Mouse (Mus musculus): ENCODE measurements around the gene Osbpl10. TPM values are rescaled to one million over a fixed set of nuclear protein-coding genes. Genes with fewer than 3 reads are reported as not detected.
A peak's percentile ranks its signal among the peaks of the same experiment; 100 is the strongest.

Osbpl10 gene
- polyA plus RNA-seq, 1 experiment from 2014 or later: 2.0 TPM

DNA sequence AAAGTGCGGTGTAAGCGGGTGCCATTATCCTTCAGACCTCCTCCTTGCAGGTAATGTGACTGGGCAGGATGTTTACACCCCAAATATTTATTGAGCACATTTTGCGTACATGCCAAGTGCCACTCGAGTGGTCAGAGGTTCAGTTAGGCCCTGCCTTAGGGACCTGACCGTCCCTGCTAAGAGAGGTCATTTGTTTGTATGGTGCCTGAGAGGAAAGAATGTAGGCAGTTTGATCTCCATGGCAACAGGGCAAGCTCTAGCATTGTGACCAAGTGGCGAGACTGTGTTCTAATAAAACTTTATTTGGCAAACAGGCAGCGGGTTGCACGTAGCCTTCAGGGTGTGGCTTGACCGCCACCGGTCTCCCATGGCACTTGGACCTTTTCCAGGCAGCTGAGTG lies 12.1 kb downstream of the Osbpl10 start:
- no peak overlapping the region for H3K4me2 ChIP-seq (ENCODE audit: low read length)
- H3K27me3 ChIP-seq (ENCODE audit: control insufficient read depth, insufficient read depth, low read length): no peaks in the 10 kb centered on the region
- H3K9ac ChIP-seq (replicated peaks; ENCODE audit: low read length): no peak overlapping the region
- 75% methylated on average over 10 of the region's 10 CpGs for WGBS
- peak; percentile 28 for DNase-seq
- no peaks in the 10 kb centered on the region for H3K4me1 ChIP-seq (ENCODE audit: control insufficient read depth, insufficient read depth, low read length)
- no peak overlapping the region for H3K4me3 ChIP-seq (replicated peaks; ENCODE audit: low read depth, low read length)
- no peak for ATAC-seq (ENCODE audit: low FRiP score, low TSS enrichment)
- H3K9me3 ChIP-seq (ENCODE audit: control insufficient read depth, low read length): no peaks in the 10 kb centered on the region
- no peak overlapping the region for H3K27ac ChIP-seq (replicated peaks; ENCODE audit: low read depth, low read length)
- H3K36me3 ChIP-seq (ENCODE audit: control insufficient read depth, insufficient read depth, low read length): no peaks in the 10 kb centered on the region

DNA sequence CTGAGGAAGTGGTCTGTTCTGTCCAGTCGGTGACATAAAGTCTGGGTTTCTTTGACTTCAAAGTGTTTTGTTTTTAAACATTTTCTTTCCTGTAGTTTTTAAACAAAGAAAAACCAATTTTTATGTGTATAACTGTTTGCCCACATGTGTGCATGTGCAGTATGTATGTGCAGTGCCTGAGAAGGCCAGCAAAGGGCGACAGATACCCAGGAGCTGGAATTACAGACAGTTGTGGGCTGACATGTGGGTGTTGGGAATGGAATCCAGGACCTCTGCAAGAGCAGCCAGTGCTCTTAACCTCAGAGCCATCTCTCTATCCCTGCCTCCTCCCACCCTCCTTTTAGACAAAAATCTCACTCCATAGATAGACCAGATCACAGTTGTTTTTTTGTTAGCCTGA lies 14.2 kb downstream of the Osbpl10 start:
- Histone ChIP-seq H3K4me2 (ENCODE audit: low read length) (no peak overlapping the region), H3K9ac (replicated peaks; ENCODE audit: low read length) (no peak overlapping the region), H3K9me3 (ENCODE audit: control insufficient read depth, low read length) (no peaks in the 10 kb centered on the region), H3K27ac (replicated peaks; ENCODE audit: low read depth, low read length) (no peak overlapping the region), H3K4me3 (replicated peaks; ENCODE audit: low read depth, low read length) (no peak overlapping the region), H3K27me3 (ENCODE audit: control insufficient read depth, insufficient read depth, low read length) (no peaks in the 10 kb centered on the region), H3K4me1 (ENCODE audit: control insufficient read depth, insufficient read depth, low read length) (no peaks in the 10 kb centered on the region), H3K36me3 (ENCODE audit: control insufficient read depth, insufficient read depth, low read length) (no peaks in the 10 kb centered on the region)
- ATAC-seq (ENCODE audit: low FRiP score, low TSS enrichment): no peak
- no peak for DNase-seq
- 86% methylated on average over 2 of the region's 2 CpGs for WGBS

DNA sequence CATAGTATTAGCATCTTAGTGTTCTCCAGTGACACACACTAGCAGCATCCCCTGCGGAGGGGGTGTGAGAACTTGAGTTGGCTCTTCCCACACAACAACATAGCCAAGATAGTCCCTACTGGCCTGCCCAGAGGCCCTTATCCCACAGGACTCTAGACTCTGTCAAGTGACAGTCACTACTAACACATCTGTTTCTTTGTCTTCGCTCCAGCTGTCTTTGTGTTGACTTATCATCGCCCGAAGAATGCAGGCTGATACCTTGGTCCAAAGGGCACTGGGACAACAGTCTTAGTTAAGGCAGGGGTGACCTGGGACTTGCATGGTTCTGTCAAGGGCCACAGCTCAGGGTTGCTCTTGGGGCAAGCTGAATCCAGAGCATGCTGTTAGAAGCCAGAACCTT lies 16.9 kb downstream of the Osbpl10 start:
- no peak for DNase-seq
- WGBS: 84% methylated on average over 4 of the region's 4 CpGs
- Histone ChIP-seq H3K4me3 (replicated peaks; ENCODE audit: low read depth, low read length) (no peak overlapping the region), H3K36me3 (ENCODE audit: control insufficient read depth, insufficient read depth, low read length) (no peaks in the 10 kb centered on the region), H3K27ac (replicated peaks; ENCODE audit: low read depth, low read length) (no peak overlapping the region), H3K27me3 (ENCODE audit: control insufficient read depth, insufficient read depth, low read length) (no peaks in the 10 kb centered on the region), H3K4me2 (ENCODE audit: low read length) (no peak overlapping the region), H3K9ac (replicated peaks; ENCODE audit: low read length) (no peak overlapping the region), H3K9me3 (ENCODE audit: control insufficient read depth, low read length) (no peaks in the 10 kb centered on the region), H3K4me1 (ENCODE audit: control insufficient read depth, insufficient read depth, low read length) (no peaks in the 10 kb centered on the region)
- no peak for ATAC-seq (ENCODE audit: low FRiP score, low TSS enrichment)

DNA sequence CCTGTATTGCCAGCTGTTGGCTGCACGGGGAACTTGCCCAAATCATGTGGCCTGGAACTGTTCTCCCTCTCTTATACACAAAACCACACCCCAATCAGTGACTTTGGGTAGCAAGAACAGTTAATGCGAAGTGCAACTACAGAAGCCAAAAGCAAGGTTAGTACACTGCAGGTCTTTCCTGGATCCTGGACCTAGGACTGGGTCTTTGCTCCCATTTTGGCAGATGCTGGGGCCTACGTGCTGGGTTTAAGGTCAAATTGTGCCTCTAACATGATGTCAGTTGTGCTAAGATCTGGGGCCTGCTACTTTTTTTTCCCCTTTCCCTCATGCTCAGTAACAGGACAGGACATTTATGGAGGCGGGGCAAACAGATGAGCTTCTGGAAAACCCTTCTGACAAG lies 17.3 kb downstream of the Osbpl10 start:
- DNase-seq (no peak), ATAC-seq (ENCODE audit: low FRiP score, low TSS enrichment) (no peak)
- Histone ChIP-seq H3K4me1 (ENCODE audit: control insufficient read depth, insufficient read depth, low read length) (no peaks in the 10 kb centered on the region), H3K4me2 (ENCODE audit: low read length) (no peak overlapping the region), H3K9me3 (ENCODE audit: control insufficient read depth, low read length) (no peaks in the 10 kb centered on the region), H3K9ac (replicated peaks; ENCODE audit: low read length) (no peak overlapping the region), H3K27ac (replicated peaks; ENCODE audit: low read depth, low read length) (no peak overlapping the region), H3K36me3 (ENCODE audit: control insufficient read depth, insufficient read depth, low read length) (no peaks in the 10 kb centered on the region), H3K27me3 (ENCODE audit: control insufficient read depth, insufficient read depth, low read length) (no peaks in the 10 kb centered on the region), H3K4me3 (replicated peaks; ENCODE audit: low read depth, low read length) (no peak overlapping the region)
- 94% methylated on average over 4 of the region's 4 CpGs for WGBS

DNA sequence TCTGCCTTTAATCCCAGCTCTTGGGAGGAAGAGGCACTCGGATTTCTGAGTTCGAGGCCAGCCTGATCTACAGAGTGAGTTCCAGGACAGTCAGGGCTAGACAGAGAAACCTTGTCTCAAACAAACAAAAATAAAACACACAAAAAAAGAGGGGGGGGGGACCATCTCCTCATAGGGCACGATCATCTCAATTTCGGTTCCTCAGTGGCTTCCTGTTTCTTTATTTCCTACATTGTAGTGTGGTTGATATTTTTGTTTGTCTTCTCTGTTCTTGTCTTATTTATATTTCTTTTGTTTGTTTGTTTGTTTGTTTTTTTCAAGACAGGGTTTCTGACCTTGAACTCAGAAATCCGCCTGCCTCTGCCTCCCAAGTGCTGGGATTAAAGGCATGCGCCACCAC lies 18.1 kb downstream of the Osbpl10 start:
- ATAC-seq (ENCODE audit: low FRiP score, low TSS enrichment): no peak
- WGBS: 96% methylated on average over 6 of the region's 6 CpGs
- no peaks in the 10 kb centered on the region for H3K4me1 ChIP-seq (ENCODE audit: control insufficient read depth, insufficient read depth, low read length)

DNA sequence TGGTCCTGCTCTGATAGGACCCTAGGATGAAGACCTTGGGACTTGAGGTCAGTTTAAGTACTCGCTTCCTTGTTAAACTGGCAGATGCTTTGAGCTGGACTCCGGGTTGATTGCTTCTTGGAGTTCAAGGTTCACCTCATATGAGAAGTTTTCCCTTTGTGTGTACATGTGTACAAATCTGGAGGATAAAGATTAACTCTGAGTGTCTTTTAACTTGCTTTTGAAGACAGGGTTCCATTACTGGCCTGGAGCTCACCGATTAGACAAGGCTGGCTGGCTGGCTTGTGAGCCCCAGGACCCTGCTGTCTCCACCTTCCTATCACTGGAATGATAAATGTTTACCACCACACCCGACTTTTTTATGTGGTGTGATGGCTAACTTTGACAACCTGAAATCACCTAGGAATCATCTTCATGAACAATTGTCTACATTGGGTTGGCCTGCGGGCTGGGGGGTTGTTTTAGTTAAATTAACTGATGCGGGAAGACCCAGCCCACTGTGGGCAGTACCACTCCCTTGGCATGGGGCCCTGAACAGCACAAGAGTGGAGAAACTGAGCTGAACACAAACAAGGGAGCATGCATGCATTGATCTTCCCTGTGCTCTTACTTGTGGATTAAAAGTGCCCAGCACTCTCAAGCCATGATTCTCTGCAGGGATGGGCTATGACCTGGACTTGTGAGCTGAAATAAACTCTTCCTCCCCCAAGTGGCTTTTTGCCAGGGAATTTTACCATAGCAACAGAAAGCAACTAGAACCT lies 20.8 kb downstream of the Osbpl10 start:
- H3K4me3 ChIP-seq (replicated peaks; ENCODE audit: low read depth, low read length): no peak overlapping the region
- no peak overlapping the region for H3K9ac ChIP-seq (replicated peaks; ENCODE audit: low read length)
- no peaks in the 10 kb centered on the region for H3K9me3 ChIP-seq (ENCODE audit: control insufficient read depth, low read length)
- no peak overlapping the region for H3K27ac ChIP-seq (replicated peaks; ENCODE audit: low read depth, low read length)
- no peak for DNase-seq
- 93% methylated on average over 6 of the region's 6 CpGs for WGBS
- H3K4me1 ChIP-seq (ENCODE audit: control insufficient read depth, insufficient read depth, low read length): no peaks in the 10 kb centered on the region
- no peak for ATAC-seq (ENCODE audit: low FRiP score, low TSS enrichment)
- no peak overlapping the region for H3K4me2 ChIP-seq (ENCODE audit: low read length)
- H3K27me3 ChIP-seq (ENCODE audit: control insufficient read depth, insufficient read depth, low read length): no peaks in the 10 kb centered on the region
- no peaks in the 10 kb centered on the region for H3K36me3 ChIP-seq (ENCODE audit: control insufficient read depth, insufficient read depth, low read length)

More for the DNA sequence above, 18.1 kb downstream of the Osbpl10 start:
- Histone ChIP-seq H3K9ac (replicated peaks; ENCODE audit: low read length) (no peak overlapping the region), H3K36me3 (ENCODE audit: control insufficient read depth, insufficient read depth, low read length) (no peaks in the 10 kb centered on the region), H3K9me3 (ENCODE audit: control insufficient read depth, low read length) (no peaks in the 10 kb centered on the region), H3K4me3 (replicated peaks; ENCODE audit: low read depth, low read length) (no peak overlapping the region), H3K27ac (replicated peaks; ENCODE audit: low read depth, low read length) (no peak overlapping the region), H3K4me2 (ENCODE audit: low read length) (no peak overlapping the region), H3K27me3 (ENCODE audit: control insufficient read depth, insufficient read depth, low read length) (no peaks in the 10 kb centered on the region)
- DNase-seq: no peak

DNA sequence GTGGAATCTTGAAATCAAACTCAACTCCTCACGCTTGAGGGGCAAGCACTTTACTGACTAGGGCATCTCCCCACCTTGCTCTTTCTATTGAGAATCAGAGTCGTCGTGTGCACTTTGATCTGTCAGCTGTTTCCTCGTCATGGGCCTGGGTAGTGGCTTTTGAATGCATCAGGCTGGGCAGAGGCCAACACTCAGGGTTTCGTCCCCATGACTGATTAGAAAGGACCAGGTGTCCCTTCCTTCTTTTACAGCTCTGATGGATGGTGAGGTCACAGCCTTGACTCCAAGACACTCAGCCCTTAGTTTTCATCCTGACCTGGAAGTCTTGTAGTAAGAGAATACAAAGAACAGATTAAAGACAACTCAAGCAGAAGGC lies 21.4 kb downstream of the Osbpl10 start:
- WGBS: 60% methylated on average over 5 of the region's 5 CpGs

DNA sequence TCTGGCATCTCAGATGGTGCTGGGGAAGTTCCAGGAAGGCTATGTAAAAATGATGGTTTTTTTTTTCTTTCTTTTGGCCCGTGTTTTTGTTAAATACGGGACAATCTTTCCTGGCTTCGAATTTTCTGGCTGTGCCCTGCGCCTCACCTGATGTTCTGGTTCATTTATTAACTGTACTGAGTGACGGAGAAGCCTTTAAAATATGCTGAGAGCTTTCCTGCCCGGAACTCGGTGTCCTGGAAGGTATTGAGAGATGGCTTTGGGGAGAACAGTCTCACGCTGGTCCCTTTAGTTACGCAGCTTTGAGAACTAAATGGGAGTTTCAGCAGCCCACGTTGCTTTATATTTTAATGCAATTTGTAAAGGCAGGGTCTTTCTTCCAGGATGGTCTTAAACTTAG lies 27.1 kb downstream of the Osbpl10 start:
- no peak for DNase-seq
- no peak overlapping the region for H3K4me3 ChIP-seq (replicated peaks; ENCODE audit: low read depth, low read length)
- H3K27me3 ChIP-seq (ENCODE audit: control insufficient read depth, insufficient read depth, low read length): no peaks in the 10 kb centered on the region
- no peaks in the 10 kb centered on the region for H3K4me1 ChIP-seq (ENCODE audit: control insufficient read depth, insufficient read depth, low read length)
- H3K36me3 ChIP-seq (ENCODE audit: control insufficient read depth, insufficient read depth, low read length): no peaks in the 10 kb centered on the region
- ATAC-seq (ENCODE audit: low FRiP score, low TSS enrichment): no peak
- H3K9me3 ChIP-seq (ENCODE audit: control insufficient read depth, low read length): 0 out of 2 replicates have a peak, but pooled peaks cover 4% of the 10 kb centered on the region
- H3K27ac ChIP-seq (replicated peaks; ENCODE audit: low read depth, low read length): no peak overlapping the region
- H3K4me2 ChIP-seq (ENCODE audit: low read length): no peak overlapping the region
- H3K9ac ChIP-seq (replicated peaks; ENCODE audit: low read length): no peak overlapping the region
- 52% methylated on average over 10 of the region's 10 CpGs for WGBS

More for the DNA sequence above, 21.4 kb downstream of the Osbpl10 start:
- H3K36me3 ChIP-seq (ENCODE audit: control insufficient read depth, insufficient read depth, low read length): no peaks in the 10 kb centered on the region
- ATAC-seq (ENCODE audit: low FRiP score, low TSS enrichment) (no peak), DNase-seq (no peak)
- H3K4me3 ChIP-seq (replicated peaks; ENCODE audit: low read depth, low read length): no peak overlapping the region
- H3K4me2 ChIP-seq (ENCODE audit: low read length): no peak overlapping the region
- no peak overlapping the region for H3K9ac ChIP-seq (replicated peaks; ENCODE audit: low read length)
- no peaks in the 10 kb centered on the region for H3K4me1 ChIP-seq (ENCODE audit: control insufficient read depth, insufficient read depth, low read length)
- no peaks in the 10 kb centered on the region for H3K9me3 ChIP-seq (ENCODE audit: control insufficient read depth, low read length)
- H3K27ac ChIP-seq (replicated peaks; ENCODE audit: low read depth, low read length): no peak overlapping the region
- no peaks in the 10 kb centered on the region for H3K27me3 ChIP-seq (ENCODE audit: control insufficient read depth, insufficient read depth, low read length)

DNA sequence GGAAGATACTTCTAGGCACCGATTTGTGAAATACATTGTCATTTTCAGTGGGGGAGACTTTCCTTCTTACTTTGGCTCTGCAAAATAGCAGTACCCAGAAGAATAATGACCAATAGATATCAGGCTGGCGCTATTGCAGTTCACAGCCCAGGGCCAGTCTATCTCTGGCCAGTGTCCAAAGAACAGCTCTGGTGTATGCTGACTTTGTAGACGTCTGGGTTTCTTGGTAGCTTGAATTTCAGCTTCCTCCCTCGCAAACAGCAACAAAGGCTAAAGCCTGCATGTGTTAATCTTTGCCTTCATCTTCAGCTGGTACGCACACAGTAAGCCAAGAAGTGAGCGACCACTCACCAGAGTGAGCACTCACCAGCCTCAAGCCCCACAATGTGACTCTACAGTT lies 29.4 kb downstream of the Osbpl10 start:
- Histone ChIP-seq H3K4me1 (ENCODE audit: control insufficient read depth, insufficient read depth, low read length) (no peaks in the 10 kb centered on the region), H3K9ac (replicated peaks; ENCODE audit: low read length) (no peak overlapping the region), H3K36me3 (ENCODE audit: control insufficient read depth, insufficient read depth, low read length) (no peaks in the 10 kb centered on the region), H3K4me3 (replicated peaks; ENCODE audit: low read depth, low read length) (no peak overlapping the region), H3K27ac (replicated peaks; ENCODE audit: low read depth, low read length) (no peak overlapping the region), H3K9me3 (ENCODE audit: control insufficient read depth, low read length) (0 out of 2 replicates have a peak, but pooled peaks cover 4% of the 10 kb centered on the region), H3K4me2 (ENCODE audit: low read length) (no peak overlapping the region), H3K27me3 (ENCODE audit: control insufficient read depth, insufficient read depth, low read length) (no peaks in the 10 kb centered on the region)
- no peak for DNase-seq
- WGBS: 84% methylated on average over 6 of the region's 6 CpGs
- ATAC-seq (ENCODE audit: low FRiP score, low TSS enrichment): no peak
